Mouse (Mus musculus) fibroblast of lung, adult 2 months (primary cell): ENCODE measurements around the gene U2af2.

Experiments used
- DNase-seq: peaks from one replicate; pipeline ENCODE4 v3.0.0-alpha.2; 2011; ENCODE audit warnings: low read depth

U2af2 gene

DNA sequence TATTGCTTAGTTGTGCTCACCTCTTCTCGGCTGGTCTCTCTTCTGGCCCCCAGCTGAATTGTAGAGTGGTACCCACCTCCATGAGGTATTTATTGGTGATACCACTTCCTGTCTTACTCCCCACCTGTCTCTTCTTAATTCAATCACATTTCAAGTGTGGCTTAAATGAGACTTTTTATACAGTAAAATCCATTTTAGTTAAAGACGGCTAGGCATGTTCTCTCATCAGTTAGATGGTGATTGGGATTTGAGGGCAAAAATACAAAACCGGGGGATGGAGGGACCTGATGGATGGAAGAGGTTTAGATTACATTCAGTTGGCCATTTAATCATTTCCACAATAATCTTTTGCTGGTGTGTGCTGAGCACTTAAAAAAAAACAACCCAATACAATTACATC lies 54.9 kb downstream of the U2af2 start, which contains the start of gene Rfpl4:
TSS of gene Rfpl4 (minus strand) at position 101 of the 400 bp plus-strand sequence.
- DNase-seq = no peak

DNA sequence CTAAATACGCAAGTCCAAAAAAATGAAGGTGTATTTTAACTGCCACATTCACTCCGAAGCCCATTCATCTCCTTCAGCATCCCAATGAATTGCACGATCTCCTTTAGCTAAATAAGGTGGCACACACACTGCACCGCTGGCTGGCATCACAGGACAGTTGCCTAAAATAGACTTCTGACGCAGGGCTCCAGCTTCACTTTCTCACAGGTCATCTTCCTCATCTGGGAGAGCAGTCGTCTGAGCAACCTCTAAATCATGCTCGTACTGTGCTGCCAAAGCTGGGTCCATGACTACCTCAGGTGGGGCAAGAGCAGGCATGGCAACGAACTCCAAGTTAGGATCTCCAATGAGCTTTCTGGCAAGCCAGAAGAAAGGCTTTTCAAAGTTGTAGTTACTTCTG lies 63.1 kb downstream of the U2af2 start:
- no peak for DNase-seq

DNA sequence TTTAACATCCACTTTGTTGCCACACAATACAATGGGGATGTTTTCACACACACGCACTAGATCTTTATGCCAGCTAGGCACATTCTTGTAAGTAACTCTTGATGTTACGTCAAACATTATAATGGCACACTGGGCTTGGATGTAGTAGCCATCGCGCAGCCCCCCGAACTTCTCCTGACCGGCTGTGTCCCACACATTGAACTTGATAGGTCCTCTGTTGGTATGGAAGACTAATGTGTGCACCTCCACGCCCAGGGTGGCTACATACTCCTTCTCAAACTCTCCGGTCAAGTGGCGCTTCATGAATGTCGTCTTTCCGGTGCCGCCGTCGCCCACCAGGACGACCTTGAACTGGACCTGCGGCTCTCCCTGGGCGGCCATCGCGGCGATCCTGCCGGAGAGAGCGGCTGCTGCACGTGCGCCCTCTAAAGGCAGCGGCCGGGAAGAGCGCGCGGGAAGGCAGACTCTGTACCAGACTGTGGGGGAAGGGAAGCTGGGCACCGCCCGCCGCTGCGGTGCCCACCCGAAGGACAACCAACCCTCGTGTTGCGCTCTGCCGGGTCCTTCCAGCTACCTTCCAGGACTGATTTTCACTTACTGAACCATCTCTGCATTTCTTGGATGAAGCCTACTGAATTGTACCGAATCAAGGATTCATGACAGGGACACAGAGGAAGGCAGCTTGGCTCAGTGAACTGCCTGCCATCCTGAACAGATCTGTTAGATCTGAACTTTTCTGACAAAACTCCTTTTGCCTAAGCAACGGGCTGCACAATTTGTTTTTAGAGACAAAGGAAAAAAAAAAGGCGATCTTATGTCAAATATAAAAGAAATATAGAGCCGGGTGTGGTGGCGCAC lies 63.8 kb downstream of the U2af2 start, which contains the start of gene Rasl2-9:
TSS of gene Rasl2-9 (minus strand) at position 402 of the 858 bp plus-strand sequence.
- DNase-seq = no peak
